Mouse (Mus musculus): Measurements from ENCODE around the gene Ifnar1. TPM values are rescaled to one million over a fixed set of nuclear protein-coding genes. Genes with fewer than 3 reads are reported as not detected.

The Ifnar1 gene
- polyA plus RNA-seq, 1 experiment from 2014 or later: 69.6 TPM

GRCm38 (mm10) chr16:91464594-91465504 is 20.2 kb upstream of the Ifnar1 start:
- Histone ChIP-seq H3K27ac (ENCODE audit: low read depth, low read length) (peak overlapping the region; percentile 81; the same call in 1 of the 2 replicates), H3K27me3 (ENCODE audit: control insufficient read depth, insufficient read depth, low read length) (no peaks in the 10 kb centered on the region), H3K9ac (ENCODE audit: low read depth, low read length) (peak overlapping the region; percentile 63), H3K4me2 (replicated peaks; ENCODE audit: low read depth, low read length) (peak overlapping the region; percentile 93), H3K4me3 (ENCODE audit: low read length) (peak overlapping the region; percentile 64), H3K36me3 (ENCODE audit: control insufficient read depth, insufficient read depth, low read length) (no peaks in the 10 kb centered on the region), H3K4me1 (ENCODE audit: control insufficient read depth, insufficient read depth, low read length) (peaks cover 5% of the 10 kb centered on the region; the same call in 1 of the 2 replicates), H3K9me3 (ENCODE audit: control insufficient read depth, low read length) (peaks cover 5% of the 10 kb centered on the region; the same call in 1 of the 2 replicates)
- ATAC-seq (ENCODE audit: low FRiP score, low TSS enrichment): peak; percentile 98
- WGBS: 2% methylated on average over 44 of the region's 44 CpGs

- WGBS: 50% methylated on average over 13 of the region's 13 CpGs
- peak overlapping the region; percentile 63; the same call in 1 of the 2 replicates for H3K9ac ChIP-seq (ENCODE audit: low read depth, low read length)
- H3K27me3 ChIP-seq (ENCODE audit: control insufficient read depth, insufficient read depth, low read length): no peaks in the 10 kb centered on the region
- peak overlapping the region; percentile 64 for H3K4me3 ChIP-seq (ENCODE audit: low read length)
- peak overlapping the region; percentile 93 for H3K4me2 ChIP-seq (replicated peaks; ENCODE audit: low read depth, low read length)
- no peak for ATAC-seq (ENCODE audit: low FRiP score, low TSS enrichment)
- H3K9me3 ChIP-seq (ENCODE audit: control insufficient read depth, low read length): peaks cover 5% of the 10 kb centered on the region; the same call in 1 of the 2 replicates
- H3K4me1 ChIP-seq (ENCODE audit: control insufficient read depth, insufficient read depth, low read length): peaks cover 5% of the 10 kb centered on the region; the same call in 1 of the 2 replicates
- no peaks in the 10 kb centered on the region for H3K36me3 ChIP-seq (ENCODE audit: control insufficient read depth, insufficient read depth, low read length)
- H3K27ac ChIP-seq (ENCODE audit: low read depth, low read length): no peak overlapping the region; the same call in 1 of the 2 replicates
Observed at GRCm38 (mm10) chr16:91465505-91466240, 19.4 kb upstream of the Ifnar1 start.

- Histone ChIP-seq H3K9ac (ENCODE audit: low read depth, low read length) (no peak overlapping the region), H3K4me3 (ENCODE audit: low read length) (no peak overlapping the region), H3K36me3 (ENCODE audit: control insufficient read depth, insufficient read depth, low read length) (no peaks in the 10 kb centered on the region), H3K27ac (ENCODE audit: low read depth, low read length) (no peak overlapping the region), H3K9me3 (ENCODE audit: control insufficient read depth, low read length) (peaks cover 5% of the 10 kb centered on the region; the same call in 1 of the 2 replicates), H3K4me2 (replicated peaks; ENCODE audit: low read depth, low read length) (peak overlapping the region; percentile 93; the same call in 1 of the 2 replicates), H3K4me1 (ENCODE audit: control insufficient read depth, insufficient read depth, low read length) (peaks cover 5% of the 10 kb centered on the region; the same call in 1 of the 2 replicates), H3K27me3 (ENCODE audit: control insufficient read depth, insufficient read depth, low read length) (no peaks in the 10 kb centered on the region)
- 54% methylated on average over 6 of the region's 6 CpGs for WGBS
- no peak for ATAC-seq (ENCODE audit: low FRiP score, low TSS enrichment)
Observed at GRCm38 (mm10) chr16:91466566-91466965, 18.5 kb upstream of the Ifnar1 start.

GRCm38 (mm10) chr16:91470470-91470869 is 14.6 kb upstream of the Ifnar1 start:
- no peaks in the 10 kb centered on the region for H3K36me3 ChIP-seq (ENCODE audit: control insufficient read depth, insufficient read depth, low read length)
- H3K27ac ChIP-seq (ENCODE audit: low read depth, low read length): no peak overlapping the region
- no peak overlapping the region for H3K4me2 ChIP-seq (replicated peaks; ENCODE audit: low read depth, low read length)
- peaks cover 5% of the 10 kb centered on the region; the same call in 1 of the 2 replicates for H3K9me3 ChIP-seq (ENCODE audit: control insufficient read depth, low read length)
- 76% methylated on average over 3 of the region's 3 CpGs for WGBS
- H3K27me3 ChIP-seq (ENCODE audit: control insufficient read depth, insufficient read depth, low read length): no peaks in the 10 kb centered on the region
- ATAC-seq (ENCODE audit: low FRiP score, low TSS enrichment): no peak
- peaks cover 3% of the 10 kb centered on the region; the same call in 1 of the 2 replicates for H3K4me1 ChIP-seq (ENCODE audit: control insufficient read depth, insufficient read depth, low read length)
- H3K9ac ChIP-seq (ENCODE audit: low read depth, low read length): no peak overlapping the region
- no peak overlapping the region for H3K4me3 ChIP-seq (ENCODE audit: low read length)

GRCm38 (mm10) chr16:91471481-91471880 is 13.6 kb upstream of the Ifnar1 start:
- H3K9me3 ChIP-seq (ENCODE audit: control insufficient read depth, low read length): peaks cover 5% of the 10 kb centered on the region; the same call in 1 of the 2 replicates
- H3K9ac ChIP-seq (ENCODE audit: low read depth, low read length): no peak overlapping the region
- H3K4me3 ChIP-seq (ENCODE audit: low read length): no peak overlapping the region
- H3K36me3 ChIP-seq (ENCODE audit: control insufficient read depth, insufficient read depth, low read length): no peaks in the 10 kb centered on the region
- H3K27ac ChIP-seq (ENCODE audit: low read depth, low read length): no peak overlapping the region
- ATAC-seq (ENCODE audit: low FRiP score, low TSS enrichment): no peak
- no peak overlapping the region for H3K4me2 ChIP-seq (replicated peaks; ENCODE audit: low read depth, low read length)
- H3K27me3 ChIP-seq (ENCODE audit: control insufficient read depth, insufficient read depth, low read length): no peaks in the 10 kb centered on the region
- H3K4me1 ChIP-seq (ENCODE audit: control insufficient read depth, insufficient read depth, low read length): no peaks in the 10 kb centered on the region
- WGBS: 73% methylated on average over 6 of the region's 6 CpGs

- no peak for ATAC-seq (ENCODE audit: low FRiP score, low TSS enrichment)
- no peak overlapping the region for H3K4me3 ChIP-seq (ENCODE audit: low read length)
- no peaks in the 10 kb centered on the region for H3K9me3 ChIP-seq (ENCODE audit: control insufficient read depth, low read length)
- 32% methylated on average over 7 of the region's 7 CpGs for WGBS
- no peaks in the 10 kb centered on the region for H3K27me3 ChIP-seq (ENCODE audit: control insufficient read depth, insufficient read depth, low read length)
- H3K4me1 ChIP-seq (ENCODE audit: control insufficient read depth, insufficient read depth, low read length): no peaks in the 10 kb centered on the region
- no peak overlapping the region for H3K27ac ChIP-seq (ENCODE audit: low read depth, low read length)
- H3K9ac ChIP-seq (ENCODE audit: low read depth, low read length): no peak overlapping the region
- H3K36me3 ChIP-seq (ENCODE audit: control insufficient read depth, insufficient read depth, low read length): no peaks in the 10 kb centered on the region
- no peak overlapping the region for H3K4me2 ChIP-seq (replicated peaks; ENCODE audit: low read depth, low read length)
Observed at GRCm38 (mm10) chr16:91475753-91476152, 9.3 kb upstream of the Ifnar1 start.

GRCm38 (mm10) chr16:91478067-91478466 is 7.0 kb upstream of the Ifnar1 start:
- Histone ChIP-seq H3K36me3 (ENCODE audit: control insufficient read depth, insufficient read depth, low read length) (no peaks in the 10 kb centered on the region), H3K9ac (ENCODE audit: low read depth, low read length) (no peak overlapping the region), H3K4me1 (ENCODE audit: control insufficient read depth, insufficient read depth, low read length) (no peaks in the 10 kb centered on the region), H3K4me2 (replicated peaks; ENCODE audit: low read depth, low read length) (no peak overlapping the region), H3K27me3 (ENCODE audit: control insufficient read depth, insufficient read depth, low read length) (no peaks in the 10 kb centered on the region), H3K27ac (ENCODE audit: low read depth, low read length) (no peak overlapping the region), H3K9me3 (ENCODE audit: control insufficient read depth, low read length) (no peaks in the 10 kb centered on the region), H3K4me3 (ENCODE audit: low read length) (no peak overlapping the region)
- no peak for ATAC-seq (ENCODE audit: low FRiP score, low TSS enrichment)
- WGBS: 81% methylated on average over 1 of the region's 1 CpGs

- no peaks in the 10 kb centered on the region for H3K9me3 ChIP-seq (ENCODE audit: control insufficient read depth, low read length)
Observed at GRCm38 (mm10) chr16:91480517-91480916, 4.5 kb upstream of the Ifnar1 start.

More at GRCm38 (mm10) chr16:91480517-91480916, 4.5 kb upstream of the Ifnar1 start:
- H3K4me2 ChIP-seq (replicated peaks; ENCODE audit: low read depth, low read length): no peak overlapping the region
- H3K27ac ChIP-seq (ENCODE audit: low read depth, low read length): no peak overlapping the region
- H3K4me3 ChIP-seq (ENCODE audit: low read length): no peak overlapping the region
- H3K4me1 ChIP-seq (ENCODE audit: control insufficient read depth, insufficient read depth, low read length): 0 out of 2 replicates have a peak, but pooled peaks cover 3% of the 10 kb centered on the region
- H3K36me3 ChIP-seq (ENCODE audit: control insufficient read depth, insufficient read depth, low read length): no peaks in the 10 kb centered on the region
- ATAC-seq (ENCODE audit: low FRiP score, low TSS enrichment): no peak
- H3K9ac ChIP-seq (ENCODE audit: low read depth, low read length): no peak overlapping the region
- no peaks in the 10 kb centered on the region for H3K27me3 ChIP-seq (ENCODE audit: control insufficient read depth, insufficient read depth, low read length)

All from kidney, embryonic 14.5 days (tissue).